ENCODE assay signal across 8 mouse cellular contexts in genomic region chr5:123019336-123020016, GRCm38 (mm10). TPM values are rescaled to one million over a fixed set of nuclear protein-coding genes. Genes with fewer than 3 reads are reported as not detected.
DNase-seq lines count a peak whose midpoint lies in the region; ATAC-seq and TF ChIP-seq lines count a peak whose summit lies in the region.

No protein-coding gene starts in this region.

- 0 out of 2 replicates have a peak overlapping the region, but pooled peaks have one; percentile 39 for H3K9ac ChIP-seq in heart, embryonic 12.5 days
- H3K9ac ChIP-seq in liver, embryonic 15.5 days: 0 out of 2 replicates have a peak overlapping the region, but pooled peaks have one; percentile 6
- H3K9ac ChIP-seq in stomach, postnatal 0 days (ENCODE audit: low read length): no peak overlapping the region

- no peaks in the 10 kb centered on the region for H3K27me3 ChIP-seq in spleen, adult 2 months (ENCODE audit: control insufficient read depth, insufficient read depth, low read length)
- H3K27me3 ChIP-seq in heart, embryonic 12.5 days (replicated peaks): no peaks in the 10 kb centered on the region
- H3K27me3 ChIP-seq in liver, embryonic 15.5 days: 0 out of 2 replicates have a peak, but pooled peaks cover 5% of the 10 kb centered on the region
- H3K27me3 ChIP-seq in stomach, postnatal 0 days (ENCODE audit: control insufficient read depth, insufficient read depth, low read length): no peaks in the 10 kb centered on the region

- no peak for TF ChIP-seq CTCF in spleen, adult 2 months (IDR thresholded peaks at IDR 0.05; ENCODE audit: extremely low read depth, insufficient read depth, insufficient read length, insufficient replicate concordance)
- no peak for TF ChIP-seq CTCF in stomach, postnatal 0 days (IDR thresholded peaks at IDR 0.05; ENCODE audit: low read depth)

- TF ChIP-seq EP300 in stomach, postnatal 0 days (optimal IDR thresholded peaks at IDR 0.05): no peak

- 0 out of 2 replicates have a peak overlapping the region, but pooled peaks have one; percentile 44 for H3K27ac ChIP-seq in spleen, adult 2 months (ENCODE audit: insufficient read depth, low read length)
- H3K27ac ChIP-seq in heart, embryonic 12.5 days (ENCODE audit: poor library complexity, severe bottlenecking): peak overlapping the region; percentile 81
- peak overlapping the region; percentile 53 for H3K27ac ChIP-seq in liver, embryonic 15.5 days (replicated peaks)
- peak overlapping the region; percentile 69; the same call in 1 of the 2 replicates for H3K27ac ChIP-seq in stomach, postnatal 0 days (replicated peaks)

- TF ChIP-seq POLR2A in spleen, adult 2 months (IDR thresholded peaks at IDR 0.05; ENCODE audit: low read depth, low read length): no peak

- H3K9me3 ChIP-seq in heart, embryonic 12.5 days (replicated peaks): no peaks in the 10 kb centered on the region
- H3K9me3 ChIP-seq in liver, embryonic 15.5 days (replicated peaks): no peaks in the 10 kb centered on the region
- H3K9me3 ChIP-seq in stomach, postnatal 0 days (ENCODE audit: control insufficient read depth, low read length): no peaks in the 10 kb centered on the region

- WGBS in spleen, adult 2 months: 35% methylated on average over 10 of the region's 10 CpGs
- WGBS in heart, embryonic 12.5 days: 33% methylated on average over 10 of the region's 10 CpGs
- 30% methylated on average over 10 of the region's 10 CpGs for WGBS in liver, embryonic 15.5 days (ENCODE audit: insufficient replicate concordance)
- WGBS in stomach, postnatal 0 days: 48% methylated on average over 10 of the region's 10 CpGs

- H3K4me3 ChIP-seq in spleen, adult 2 months (ENCODE audit: extremely low read depth, insufficient read depth, insufficient read length): no peak overlapping the region
- H3K4me3 ChIP-seq in heart, embryonic 12.5 days: no peak overlapping the region
- peak overlapping the region; percentile 7; the same call in 1 of the 2 replicates for H3K4me3 ChIP-seq in liver, embryonic 15.5 days (replicated peaks)
- no peak overlapping the region for H3K4me3 ChIP-seq in stomach, postnatal 0 days (ENCODE audit: low read depth, low read length)

- ATAC-seq in heart, embryonic 12.5 days (ENCODE audit: insufficient number of reproducible peaks, low FRiP score): no peak
- no peak for ATAC-seq in liver, embryonic 15.5 days (ENCODE audit: insufficient read depth)
- ATAC-seq in stomach, postnatal 0 days (ENCODE audit: low FRiP score, low TSS enrichment): no peak

- no peak for DNase-seq in spleen, adult 2 months (ENCODE audit: low read depth in 1 of 2, low spot score in 2 of 2)
- no peak for DNase-seq in spleen, postnatal 36 days (ENCODE audit: low spot score in 2 of 2)
- no peak for DNase-seq in stomach, postnatal 0 days (ENCODE audit: low spot score)
- no peak for DNase-seq in cerebellum, adult 11 months
- DNase-seq in layer of hippocampus, adult 8-10 months (ENCODE audit: low spot score in 2 of 2): no peak
- no peak for DNase-seq in yolk sac, embryonic 10.5 days (ENCODE audit: low spot score)

- H3K4me2 ChIP-seq in heart, embryonic 12.5 days: peak overlapping the region; percentile 32
- H3K4me2 ChIP-seq in liver, embryonic 15.5 days: peak overlapping the region; percentile 43
- H3K4me2 ChIP-seq in stomach, postnatal 0 days (replicated peaks; ENCODE audit: low read depth): 0 out of 2 replicates have a peak overlapping the region, but pooled peaks have one; percentile 23

- no peaks in the 10 kb centered on the region for H3K36me3 ChIP-seq in spleen, adult 2 months (ENCODE audit: control insufficient read depth, insufficient read depth, low read length)
- H3K36me3 ChIP-seq in heart, embryonic 12.5 days: peaks cover 10% of the 10 kb centered on the region
- no peaks in the 10 kb centered on the region for H3K36me3 ChIP-seq in liver, embryonic 15.5 days (replicated peaks)
- no peaks in the 10 kb centered on the region for H3K36me3 ChIP-seq in stomach, postnatal 0 days (ENCODE audit: control insufficient read depth, insufficient read depth, low read length)

- H3K4me1 ChIP-seq in spleen, adult 2 months (ENCODE audit: control insufficient read depth, insufficient read depth, insufficient read length): peaks cover 13% of the 10 kb centered on the region; the same call in 1 of the 2 replicates
- peaks cover 52% of the 10 kb centered on the region for H3K4me1 ChIP-seq in heart, embryonic 12.5 days (replicated peaks)
- peaks cover 58% of the 10 kb centered on the region for H3K4me1 ChIP-seq in liver, embryonic 15.5 days (replicated peaks)
- H3K4me1 ChIP-seq in stomach, postnatal 0 days (replicated peaks; ENCODE audit: control insufficient read depth, insufficient read depth): peaks cover 4% of the 10 kb centered on the region; the same call in 1 of the 2 replicates

RNA-seq across cellular contexts. Expression of gene Orai1, which starts 4.6 kb away (rescaled TPM):
- 52.3 and 83.0 TPM in 2 replicates for polyA plus RNA-seq in spleen, adult 2 months (2012; rRNA removed)
- 22.8 and 23.3 TPM in 2 replicates for polyA plus RNA-seq in heart, embryonic 12.5 days (2016; fragmentation: Nextera tagmentation; extraction: Ambion mirVana)
- 7.8 and 8.3 TPM in 2 replicates for polyA plus RNA-seq in liver, embryonic 15.5 days (2015; fragmentation: Nextera tagmentation; extraction: Ambion mirVana)
- 29.6 TPM in 2 replicates for polyA plus RNA-seq in stomach, postnatal 0 days (2015; fragmentation: Nextera tagmentation; extraction: Ambion mirVana)
- 10 to 100 TPM in 3 of 4 experiments, 1 to 10 TPM in 1; 9.4 to 16.0 (median 14.1) TPM for total RNA-seq in layer of hippocampus, adult 8-10 months (2022)

RNA-seq across cellular contexts. Expression of gene Morn3, which starts 27.3 kb away (rescaled TPM):
- not detected in 2 replicates for polyA plus RNA-seq in spleen, adult 2 months (2012; rRNA removed)
- polyA plus RNA-seq in heart, embryonic 12.5 days (2016; fragmentation: Nextera tagmentation; extraction: Ambion mirVana): not detected in 2 replicates
- not detected in 2 replicates for polyA plus RNA-seq in liver, embryonic 15.5 days (2015; fragmentation: Nextera tagmentation; extraction: Ambion mirVana)
- 0.41 TPM in 1 of 2 replicates, not detected in the other for polyA plus RNA-seq in stomach, postnatal 0 days (2015; fragmentation: Nextera tagmentation; extraction: Ambion mirVana)
- total RNA-seq in layer of hippocampus, adult 8-10 months (2022): not detected

RNA-seq across cellular contexts. Expression of gene Kdm2b, which starts 29.9 kb away (rescaled TPM):
- 30.3 and 36.7 TPM in 2 replicates for polyA plus RNA-seq in spleen, adult 2 months (2012; rRNA removed)
- 38.6 and 39.8 TPM in 2 replicates for polyA plus RNA-seq in heart, embryonic 12.5 days (2016; fragmentation: Nextera tagmentation; extraction: Ambion mirVana)
- 15.0 and 15.6 TPM in 2 replicates for polyA plus RNA-seq in liver, embryonic 15.5 days (2015; fragmentation: Nextera tagmentation; extraction: Ambion mirVana)
- polyA plus RNA-seq in stomach, postnatal 0 days (2015; fragmentation: Nextera tagmentation; extraction: Ambion mirVana): 15.3 and 15.5 TPM in 2 replicates
- 10 to 100 TPM; 29.1 to 40.3 (median 34.6) TPM for total RNA-seq in layer of hippocampus, adult 8-10 months (2022)

RNA-seq across cellular contexts. Expression of gene Tmem120b, which starts 48.7 kb away (rescaled TPM):
- 5.8 and 7.6 TPM in 2 replicates for polyA plus RNA-seq in spleen, adult 2 months (2012; rRNA removed)
- polyA plus RNA-seq in heart, embryonic 12.5 days (2016; fragmentation: Nextera tagmentation; extraction: Ambion mirVana): 12.9 and 13.0 TPM in 2 replicates
- 25.8 and 27.0 TPM in 2 replicates for polyA plus RNA-seq in liver, embryonic 15.5 days (2015; fragmentation: Nextera tagmentation; extraction: Ambion mirVana)
- polyA plus RNA-seq in stomach, postnatal 0 days (2015; fragmentation: Nextera tagmentation; extraction: Ambion mirVana): 8.0 and 9.1 TPM in 2 replicates
- 10 to 100 TPM; 15.4 to 22.0 (median 18.7) TPM for total RNA-seq in layer of hippocampus, adult 8-10 months (2022)
